Mouse (Mus musculus) activated CD4-positive, CD25-positive, alpha-beta regulatory T cell, adult 4 months (primary cell): ENCODE data around the gene Stx7. TPM values are rescaled to one million over a fixed set of nuclear protein-coding genes. Genes with fewer than 3 reads are reported as not detected.

Experiments
- polyA plus RNA-seq, 2 experiments: library from polyadenylated mRNA; unstranded; fragments of 100-300 nt; shearing (Covaris generic); gene quantifications; one replicate each; pipeline ENCODE4 v1.2.1; 2017

The Stx7 gene
- polyA plus RNA-seq, 2 experiments from 2014 or later, result 23.3 to 33.2 TPM

Other genes starting within 250 kb of the Stx7 start
- not detected for gene Taar1, start 228.9 kb upstream of the Stx7 start, polyA plus RNA-seq
- not detected for gene Taar2, start 210.7 kb upstream of the Stx7 start, polyA plus RNA-seq
- not detected for gene Taar3, start 199.7 kb upstream of the Stx7 start, polyA plus RNA-seq
- gene Taar4, start 188.8 kb upstream of the Stx7 start, polyA plus RNA-seq, result not detected
- gene Taar5, start 178.6 kb upstream of the Stx7 start, polyA plus RNA-seq, result not detected
- gene Taar6, start 163.7 kb upstream of the Stx7 start, polyA plus RNA-seq, result not detected
- gene Taar7a, start 155.8 kb upstream of the Stx7 start, polyA plus RNA-seq, result not detected
- gene Taar7b, start 149.4 kb upstream of the Stx7 start, polyA plus RNA-seq, result not detected
- not detected for gene Taar7d, start 122.1 kb upstream of the Stx7 start, polyA plus RNA-seq
- not detected for gene Taar7e, start 111.7 kb upstream of the Stx7 start, polyA plus RNA-seq
- not detected for gene Taar7f, start 99.8 kb upstream of the Stx7 start, polyA plus RNA-seq
- not detected for gene Taar8a, start 72.8 kb upstream of the Stx7 start, polyA plus RNA-seq
- not detected for gene Taar8b, start 57.0 kb upstream of the Stx7 start, polyA plus RNA-seq
- not detected for gene Taar8c, start 47.4 kb upstream of the Stx7 start, polyA plus RNA-seq
- not detected for gene Taar9, start 39.8 kb upstream of the Stx7 start, polyA plus RNA-seq
- not detected for gene Moxd1, start 74.2 kb downstream of the Stx7 start, polyA plus RNA-seq